Mouse (Mus musculus) frontal cortex, postnatal 25 days (tissue): ENCODE results near the gene Obp2a.
"Not testable (repeated sequence)": the region's sequence is repeated elsewhere in the genome, so short reads cannot be mapped to it uniquely, and the experiment has no call there.

ENCODE experiments used
- DNase-seq, 2 experiments: peaks; one replicate each; pipeline ENCODE4 v3.0.0; 2022; ENCODE audit warnings: low spot score in 2 of 2

The Obp2a gene

GRCm38 (mm10) chr2:25709056-25709455 lies 9.2 kb downstream of the Obp2a start:
- not testable (repeated sequence) for DNase-seq

- not testable (repeated sequence) for DNase-seq
Measured at GRCm38 (mm10) chr2:25709791-25710190, 9.9 kb downstream of the Obp2a start.

GRCm38 (mm10) chr2:25711641-25712040 lies 11.8 kb downstream of the Obp2a start:
- not testable (repeated sequence) for DNase-seq

GRCm38 (mm10) chr2:25717222-25717621 lies 17.4 kb downstream of the Obp2a start:
- no peak for DNase-seq

- no peak for DNase-seq
Measured at GRCm38 (mm10) chr2:25733199-25733930, 33.5 kb downstream of the Obp2a start.

- DNase-seq, result not testable (repeated sequence)
Measured at GRCm38 (mm10) chr2:25736709-25737108, 36.9 kb downstream of the Obp2a start, which contains the start of gene Obp2b. Gene Obp2b, plus strand, starts transcription at chr2:25737009.

GRCm38 (mm10) chr2:25741671-25742070 lies 41.8 kb downstream of the Obp2a start:
- no peak for DNase-seq
